Mouse (Mus musculus) frontal cortex, postnatal 14 days (tissue): ENCODE results near the gene Cat.

Source experiments
- DNase-seq, 2 experiments: peaks; one replicate each; pipeline ENCODE4 v3.0.0; 2022; ENCODE audit warnings: low spot score in 2 of 2

Cat gene

DNA sequence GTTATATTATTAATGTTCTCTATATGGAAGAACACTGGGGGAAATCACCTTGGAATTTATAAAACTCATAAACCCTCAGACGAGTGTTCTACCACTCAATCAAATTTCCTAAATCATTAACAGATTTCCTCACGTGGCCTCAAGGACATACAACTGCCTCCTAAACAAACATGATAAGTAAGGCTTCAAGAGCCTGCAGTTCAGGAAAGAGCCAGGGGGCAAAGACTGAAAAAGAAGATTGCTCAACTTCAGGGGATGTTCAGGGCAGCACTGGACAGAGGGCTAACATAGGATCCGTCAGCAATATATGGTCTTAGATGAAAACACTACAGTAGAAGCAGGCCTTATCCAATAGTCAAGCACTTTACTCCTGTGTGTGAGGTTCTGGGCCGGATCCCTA, 7.5 kb downstream of the Cat start:
- no peak for DNase-seq

DNA sequence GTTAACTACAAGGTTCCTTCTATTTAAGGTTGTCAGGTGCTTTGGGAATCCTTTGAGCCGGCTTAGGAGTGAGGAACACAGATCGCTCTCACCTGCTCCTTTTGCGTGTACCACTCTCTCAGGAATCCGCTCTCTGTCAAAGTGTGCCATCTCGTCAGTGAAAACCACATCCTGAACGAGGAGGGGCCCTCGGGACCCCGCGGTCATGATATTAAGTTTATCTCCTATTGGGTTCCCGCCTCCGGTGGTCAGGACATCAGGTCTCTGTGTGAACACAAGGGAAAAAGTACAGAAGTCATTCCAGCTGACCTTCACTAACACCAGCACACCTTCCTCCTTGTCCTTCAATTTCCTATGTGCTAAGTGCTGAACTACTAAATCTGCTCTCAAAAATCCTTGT, 8.3 kb downstream of the Cat start:
- no peak for DNase-seq

DNA sequence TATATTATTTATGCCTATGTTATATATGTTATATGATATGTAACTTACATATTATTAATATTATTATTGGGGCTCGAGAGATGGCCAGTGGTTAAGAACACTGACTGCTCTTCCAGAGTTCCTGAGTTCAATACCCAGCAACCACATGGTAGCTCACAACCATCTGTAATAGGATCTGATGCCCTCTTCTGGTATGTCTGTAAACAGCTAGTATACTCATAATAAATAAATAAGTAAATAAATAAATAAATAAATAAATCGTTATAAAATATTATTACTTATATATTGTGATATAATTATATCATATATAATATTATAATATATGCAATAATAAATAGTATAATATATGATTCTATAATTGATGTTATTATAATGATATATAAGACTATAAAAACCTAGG, 8.8 kb downstream of the Cat start:
- no peak for DNase-seq

DNA sequence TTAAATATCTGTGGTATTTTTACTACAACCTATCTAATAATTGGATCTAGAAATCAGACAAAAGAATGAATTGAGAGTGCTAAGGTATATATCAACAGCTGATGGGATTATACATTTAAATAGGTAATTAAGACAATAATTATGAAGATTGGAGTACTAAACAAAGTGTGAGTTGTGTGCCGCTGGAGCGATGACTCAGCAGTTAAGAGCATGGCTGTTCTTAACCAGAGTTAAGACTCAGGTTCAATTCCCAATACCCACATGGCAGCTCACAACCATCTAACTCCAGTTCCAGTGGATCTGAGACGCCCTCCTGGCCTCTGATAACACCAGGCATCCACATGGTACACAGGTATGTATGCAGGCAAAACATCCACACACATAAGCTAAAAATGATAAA, 11.6 kb downstream of the Cat start:
- DNase-seq = no peak

DNA sequence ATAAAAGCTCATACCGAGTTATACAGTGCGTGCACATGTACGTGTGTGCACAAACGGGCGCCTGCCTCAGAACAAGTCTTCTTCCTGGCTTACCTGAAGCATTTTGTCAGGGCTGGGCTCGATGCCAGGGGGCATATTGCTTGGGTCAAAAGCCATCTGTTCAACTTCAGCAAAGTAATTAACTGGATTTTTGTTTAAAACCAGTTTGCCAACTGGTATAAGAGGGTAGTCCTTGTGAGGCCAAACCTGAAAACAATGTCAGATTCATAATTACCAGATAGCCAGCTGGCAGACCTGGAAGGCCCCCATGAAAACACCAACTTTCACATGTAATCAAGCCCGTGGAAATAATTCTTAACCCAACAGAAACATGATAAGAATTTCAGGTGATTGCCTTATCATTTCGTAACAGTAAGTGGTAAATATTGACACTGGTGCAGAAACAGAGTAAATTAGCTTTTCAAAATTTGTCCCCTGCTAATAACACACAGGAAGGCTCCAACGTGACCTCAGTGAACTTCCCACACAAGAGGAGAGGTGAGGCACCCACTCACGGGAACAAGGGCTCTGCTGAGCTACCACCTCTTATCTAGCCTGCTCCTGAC, 17.9 kb downstream of the Cat start:
- no peak for DNase-seq

DNA sequence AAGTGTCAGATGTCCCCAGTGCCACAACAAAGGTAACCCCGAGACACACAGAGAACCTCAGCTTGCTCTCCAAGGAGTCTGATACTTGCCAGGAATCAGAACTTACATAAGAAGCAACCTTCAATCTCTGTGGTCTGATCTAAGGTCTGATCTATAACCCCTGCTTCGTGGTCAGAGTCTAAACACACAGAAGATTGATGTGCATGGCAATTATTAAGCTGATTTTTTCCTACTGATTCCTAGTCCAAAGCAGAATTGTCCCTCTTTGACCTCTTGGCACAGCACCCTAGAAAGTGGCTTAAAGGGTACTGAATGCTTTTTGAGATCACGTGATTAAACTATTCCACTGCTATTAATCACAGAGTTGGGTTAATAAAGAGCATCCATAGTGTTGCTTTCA, 18.7 kb downstream of the Cat start:
- no peak for DNase-seq

DNA sequence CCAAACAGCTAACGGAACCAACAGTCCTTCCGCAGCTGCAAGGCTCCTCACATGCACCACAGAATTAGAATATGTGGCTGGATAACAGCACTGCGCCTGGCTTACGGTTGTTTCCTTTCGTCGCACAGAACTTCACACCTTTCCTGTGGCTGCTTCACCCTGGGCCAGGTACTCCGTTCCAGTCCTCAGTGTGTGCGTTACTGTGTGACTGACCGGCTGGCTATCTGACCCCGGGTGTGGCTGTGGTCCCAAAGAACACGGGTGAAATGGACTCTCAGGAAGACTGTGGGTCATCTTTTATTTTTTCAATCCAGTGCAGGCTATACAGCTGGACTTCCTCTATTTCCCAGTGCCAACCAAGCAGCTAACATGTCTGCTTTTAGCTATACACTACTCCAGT, 19.5 kb downstream of the Cat start:
- no peak for DNase-seq

DNA sequence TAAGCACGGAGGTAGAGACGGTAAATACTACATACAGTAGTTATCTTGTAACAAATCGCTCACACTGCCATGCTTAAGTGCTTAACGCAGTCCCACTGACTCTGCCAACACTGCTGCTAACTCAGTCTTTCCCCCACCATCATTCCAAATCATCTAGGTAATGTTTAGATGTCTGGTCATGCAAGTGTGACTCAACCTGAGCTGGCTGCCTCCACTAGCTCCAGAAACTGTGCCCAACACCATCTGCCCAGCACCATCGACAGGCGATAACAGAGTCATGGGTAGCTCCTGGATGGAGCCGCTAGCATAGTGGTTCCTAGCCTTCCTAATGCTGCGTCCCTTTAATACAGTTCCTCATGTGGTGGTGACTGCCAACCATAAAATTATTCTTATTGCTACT, 20.4 kb downstream of the Cat start:
- DNase-seq = no peak

DNA sequence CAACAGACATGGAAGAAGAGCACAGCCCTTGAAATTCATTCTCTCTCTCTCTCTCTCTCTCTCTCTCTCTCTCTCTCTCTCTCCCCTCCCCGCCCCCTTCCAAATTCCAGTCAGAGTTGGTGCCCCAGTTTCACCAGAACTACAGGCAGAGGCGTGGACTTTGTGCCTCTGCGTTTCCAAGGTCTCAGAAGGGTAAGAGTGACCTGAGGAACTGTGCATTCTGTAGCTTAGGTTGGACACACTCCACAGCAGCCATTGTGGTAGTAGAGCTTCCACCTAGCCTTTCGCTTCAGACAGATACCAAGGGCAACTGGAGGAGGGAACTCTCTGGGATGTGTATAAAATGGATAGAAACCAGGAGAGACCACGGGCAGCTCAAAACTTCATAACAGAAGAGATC, 22.2 kb downstream of the Cat start:
- DNase-seq = no peak

DNA sequence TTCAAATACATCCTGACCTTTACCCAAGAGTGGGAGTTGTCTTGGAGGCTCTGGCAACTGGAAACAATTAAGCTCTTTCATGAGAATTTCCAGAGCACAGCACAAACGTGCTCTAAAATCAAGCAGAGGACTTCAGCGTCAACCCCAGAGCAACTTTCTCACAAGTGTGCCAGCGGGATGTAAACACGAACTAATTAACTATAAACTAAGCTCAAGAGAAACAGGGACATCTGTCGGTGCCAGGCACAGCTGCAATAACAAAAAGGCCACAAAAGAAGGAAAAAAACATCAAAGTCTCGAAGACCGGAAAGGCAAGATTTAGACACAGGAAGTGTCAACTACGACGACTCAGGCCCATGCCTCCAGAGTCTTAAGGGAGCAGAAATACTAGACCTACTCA, 23.2 kb downstream of the Cat start:
- DNase-seq = no peak

DNA sequence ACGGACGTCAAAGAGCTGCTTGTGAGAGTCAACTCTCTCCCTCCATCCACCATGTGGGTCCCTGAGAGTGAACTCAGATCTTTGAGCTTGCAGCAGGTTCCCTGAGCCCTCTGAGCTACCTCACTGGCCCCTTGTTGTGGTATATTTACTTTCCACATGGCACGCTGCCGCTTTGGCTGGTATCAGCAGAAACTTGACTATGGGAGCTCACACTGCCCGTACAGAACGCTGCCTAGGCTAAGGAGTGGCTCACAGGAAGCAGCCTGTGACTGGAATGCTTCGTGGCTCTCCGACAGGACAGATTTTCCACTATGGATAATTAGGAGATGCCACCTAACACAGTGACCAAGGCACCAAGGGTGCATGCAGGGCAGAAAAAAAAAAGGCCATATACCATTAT, 23.8 kb downstream of the Cat start:
- DNase-seq = no peak

DNA sequence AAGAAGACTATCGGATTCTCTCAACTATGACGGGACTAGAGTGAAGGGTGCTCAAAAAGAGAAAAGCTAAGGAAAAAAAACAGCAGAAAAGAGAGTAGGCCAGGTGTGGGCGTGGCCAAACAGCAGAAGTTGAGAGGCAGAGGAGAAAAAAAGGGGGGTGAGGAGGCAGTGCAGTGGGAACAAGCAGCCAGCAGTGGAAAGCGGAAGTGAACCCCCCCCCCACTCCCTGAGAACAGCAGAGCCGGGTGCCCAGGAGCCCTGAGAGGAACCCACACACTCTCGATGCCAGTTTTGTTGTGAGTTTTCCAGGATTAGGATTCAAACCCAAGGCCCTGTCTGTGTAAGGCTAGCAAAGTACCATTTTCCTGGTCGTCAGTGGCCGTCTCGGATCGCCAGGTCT, 25.9 kb downstream of the Cat start:
- DNase-seq = no peak

DNA sequence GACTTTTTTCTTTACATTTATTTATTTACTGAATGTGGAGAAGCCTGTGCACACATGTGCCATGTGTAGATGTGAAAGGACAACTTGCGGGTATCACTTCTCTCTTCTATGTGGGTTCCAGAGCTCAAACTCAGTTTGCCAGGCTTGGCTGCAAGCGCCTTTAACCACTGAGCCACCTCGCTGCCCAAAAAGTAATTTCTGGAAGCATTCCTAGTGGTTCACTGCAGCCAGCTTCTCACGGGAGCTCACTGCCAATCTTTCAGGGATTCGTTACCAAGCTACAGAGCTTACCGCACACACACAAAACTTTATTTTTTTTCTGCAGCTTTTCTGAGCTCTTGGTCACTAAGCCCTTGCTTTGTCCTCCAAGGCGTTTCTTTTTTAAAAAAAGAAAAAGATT, 27.3 kb downstream of the Cat start:
- no peak for DNase-seq

DNA sequence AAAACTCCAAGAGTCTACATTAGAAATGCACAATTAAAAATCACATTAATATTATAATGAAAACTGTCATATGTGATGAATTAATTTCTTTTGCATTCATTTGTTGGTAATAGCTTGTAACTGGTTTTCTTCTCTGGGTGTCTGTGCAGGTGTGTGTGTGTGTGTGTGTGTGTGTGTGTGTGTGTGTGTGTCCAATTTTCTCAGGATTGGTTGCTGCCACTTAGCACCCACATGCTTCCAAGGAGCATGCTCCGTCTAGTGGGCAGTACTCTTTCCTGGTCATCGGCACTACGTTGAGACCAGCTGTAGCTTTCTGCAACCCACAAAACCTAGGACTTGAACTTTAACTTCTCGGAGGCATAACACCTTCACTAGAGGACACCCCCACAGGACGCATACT, 27.9 kb downstream of the Cat start:
- no peak for DNase-seq

DNA sequence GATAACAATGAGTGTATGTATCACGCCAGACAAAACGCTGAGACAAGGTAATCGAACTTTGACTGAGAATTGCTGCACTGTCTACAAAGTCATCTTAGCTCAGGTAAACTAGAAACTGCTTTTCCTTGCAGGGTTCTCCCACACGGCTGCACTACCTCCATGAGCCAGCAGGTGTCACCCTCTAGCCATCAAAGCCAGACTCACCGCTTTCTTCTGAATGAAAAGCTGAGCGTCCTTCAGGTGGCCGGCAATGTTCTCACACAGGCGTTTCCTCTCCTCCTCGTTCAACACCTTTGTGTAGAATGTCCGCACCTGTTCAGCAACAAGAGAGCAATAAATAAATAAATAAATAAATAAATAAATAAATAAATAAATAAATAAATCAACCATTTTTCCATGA, 28.3 kb downstream of the Cat start:
- DNase-seq = peak; percentile 71 to 86

DNA sequence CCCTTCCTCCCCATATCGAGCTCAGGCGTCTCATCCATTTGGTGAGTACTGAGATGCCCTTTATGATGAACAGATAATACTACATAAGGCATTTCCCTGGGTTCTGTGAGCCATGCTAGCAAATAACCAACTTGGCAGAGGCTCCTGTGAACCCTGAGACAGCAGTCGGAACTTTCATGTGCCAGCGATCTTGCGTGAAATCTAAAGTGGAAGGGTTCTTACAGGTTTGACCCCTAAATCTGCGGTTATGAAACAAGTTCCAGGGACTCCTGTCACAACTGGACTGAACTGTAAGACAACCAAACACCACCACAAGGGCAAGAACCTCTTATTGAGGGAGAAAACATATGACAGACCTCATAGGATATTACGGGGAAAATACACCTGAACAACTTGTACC, 29.2 kb downstream of the Cat start:
- no peak for DNase-seq

DNA sequence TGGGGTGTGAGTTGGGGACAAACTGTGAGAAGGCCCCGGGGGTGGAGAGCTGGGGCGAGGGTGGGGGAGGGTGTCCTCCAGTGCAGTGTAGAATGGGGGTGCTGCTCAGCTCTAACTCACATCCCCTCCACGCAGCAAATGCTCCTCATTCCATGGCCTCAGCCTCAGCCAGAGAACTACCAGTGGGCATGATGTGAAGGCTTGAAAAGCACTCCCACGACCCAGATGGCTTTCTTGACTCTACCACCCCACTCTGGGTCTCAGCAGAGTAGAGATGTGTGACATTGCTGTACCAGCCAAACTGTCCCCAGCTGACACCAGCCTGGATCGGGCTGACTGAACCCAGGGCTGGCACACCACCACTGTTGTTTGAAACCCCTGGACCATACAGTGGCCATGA, 32.4 kb downstream of the Cat start:
- DNase-seq = no peak

DNA sequence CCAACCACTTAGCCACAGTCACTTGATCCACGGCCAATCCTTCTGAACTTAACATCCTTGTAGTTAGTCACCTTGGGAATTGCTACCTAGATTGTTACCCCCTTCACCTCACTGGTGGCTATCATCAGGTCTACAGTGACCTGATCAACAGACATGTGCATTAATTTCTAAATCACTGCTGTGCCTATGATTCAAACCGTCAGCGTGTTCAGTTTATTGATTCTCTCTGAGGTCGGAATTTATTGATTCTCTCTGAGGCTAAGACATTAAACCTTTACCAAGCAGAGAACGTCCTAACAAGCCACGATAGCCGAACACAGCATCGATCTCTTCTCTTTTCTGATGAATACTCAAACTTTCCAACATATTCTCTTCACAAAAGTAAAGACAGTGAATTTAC, 34.7 kb downstream of the Cat start:
- no peak for DNase-seq

DNA sequence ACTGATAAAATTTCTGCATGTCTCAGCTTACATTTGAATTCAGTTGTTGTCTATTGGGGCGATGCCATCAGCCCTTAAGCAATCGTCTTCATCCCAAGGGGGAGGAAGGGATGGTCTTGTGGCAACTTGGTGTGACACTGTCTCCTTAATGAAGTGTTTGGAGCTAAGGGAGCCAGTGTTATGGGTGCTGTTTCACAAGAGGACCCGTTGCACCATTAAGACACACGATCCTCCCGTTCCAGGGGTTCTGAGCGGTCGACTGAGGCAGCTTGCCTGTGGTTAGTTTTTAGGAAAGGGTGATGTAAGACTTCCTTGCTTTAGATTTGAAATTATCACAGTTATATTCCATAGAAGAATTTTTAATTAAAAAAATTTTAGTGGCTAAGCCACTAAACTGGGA, 35.1 kb downstream of the Cat start:
- DNase-seq = no peak

DNA sequence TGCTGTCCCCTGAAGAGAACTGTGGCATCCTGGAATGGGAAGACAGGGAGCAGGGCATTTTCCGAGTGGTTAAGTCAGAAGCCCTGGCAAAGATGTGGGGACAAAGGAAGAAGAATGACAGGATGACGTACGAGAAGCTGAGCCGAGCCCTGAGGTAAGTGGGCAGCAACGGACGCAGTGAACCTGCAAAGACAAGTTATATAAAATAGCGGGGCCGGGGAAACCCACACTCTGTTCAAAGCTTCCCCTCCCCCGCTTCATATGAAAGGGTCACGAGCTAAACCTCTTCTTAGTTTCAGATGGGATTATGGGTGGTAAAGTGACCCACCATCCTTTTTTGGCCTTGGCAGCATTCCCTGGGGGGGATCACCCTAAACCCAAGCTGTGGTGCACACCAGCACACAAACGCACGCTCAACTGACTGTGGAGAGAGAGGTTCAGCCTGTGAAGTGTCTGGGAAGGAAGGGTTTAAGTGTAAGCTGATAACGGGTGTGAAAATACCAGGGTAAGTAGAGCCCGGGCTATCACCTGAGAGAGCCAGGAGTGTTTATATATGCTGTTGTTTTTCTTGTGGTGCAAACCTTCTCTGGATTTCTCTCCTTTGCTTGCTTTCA, 35.9 kb downstream of the Cat start:
- no peak for DNase-seq

DNA sequence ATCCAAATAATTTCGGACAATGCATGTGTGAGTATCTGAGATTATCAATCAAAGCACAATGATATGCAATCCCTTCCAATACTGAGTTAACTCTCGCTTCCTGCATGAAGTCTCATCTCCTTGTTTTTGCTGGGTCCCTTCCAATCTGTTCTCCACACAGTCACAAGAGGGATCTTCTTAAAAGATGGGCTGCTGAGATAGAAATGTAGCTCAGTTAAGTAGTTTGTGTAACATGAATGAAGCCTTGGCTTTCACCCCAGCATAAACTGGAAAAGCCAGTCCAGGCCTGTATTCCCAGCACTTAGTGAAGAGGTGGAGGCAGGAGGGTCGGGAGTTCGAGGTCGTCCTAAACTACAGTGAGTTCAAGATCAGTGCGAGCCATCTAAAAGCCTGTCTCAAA, 38.6 kb downstream of the Cat start:
- no peak for DNase-seq

DNA sequence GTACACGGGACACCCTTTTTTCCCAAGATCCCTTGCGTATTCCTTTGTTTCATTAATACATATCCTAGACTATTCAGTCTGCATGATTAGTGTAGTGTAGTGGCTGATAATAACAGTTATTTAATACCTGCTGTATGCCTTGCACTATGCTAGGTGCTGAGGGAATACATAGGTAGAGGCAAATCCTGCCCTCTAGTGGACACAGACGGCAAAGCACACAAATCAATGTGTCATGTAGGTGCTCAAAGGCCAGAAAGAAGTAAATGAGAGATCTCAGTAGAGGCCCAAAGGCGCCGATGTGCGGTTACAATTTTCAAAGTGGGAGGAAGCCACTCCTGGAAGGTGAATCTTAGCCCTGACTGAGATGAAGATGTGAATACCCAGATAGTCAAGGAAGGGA, 39.2 kb downstream of the Cat start:
- DNase-seq = peak in 1 of 2 experiments; percentile 46

DNA sequence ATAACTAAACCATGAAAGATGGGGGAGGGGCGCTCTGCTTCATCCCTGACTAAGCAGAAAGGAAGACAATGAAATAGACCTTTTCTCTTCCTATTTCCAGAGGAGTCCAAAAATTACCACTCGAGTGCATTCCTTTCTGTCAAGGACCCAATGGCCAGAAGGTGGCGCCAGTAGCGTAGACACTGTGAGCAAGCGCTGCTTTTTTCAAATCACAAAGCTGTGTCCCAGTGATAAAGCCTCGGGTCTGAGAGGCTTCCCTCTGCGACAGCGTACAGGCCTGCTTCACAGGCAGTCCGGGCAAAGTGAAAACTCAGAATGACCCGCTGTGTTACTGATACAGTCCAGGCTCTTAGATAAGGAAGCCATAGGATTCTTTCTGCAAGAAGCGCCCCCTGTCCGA, 45.2 kb downstream of the Cat start:
- DNase-seq = peak; percentile 61 to 80

DNA sequence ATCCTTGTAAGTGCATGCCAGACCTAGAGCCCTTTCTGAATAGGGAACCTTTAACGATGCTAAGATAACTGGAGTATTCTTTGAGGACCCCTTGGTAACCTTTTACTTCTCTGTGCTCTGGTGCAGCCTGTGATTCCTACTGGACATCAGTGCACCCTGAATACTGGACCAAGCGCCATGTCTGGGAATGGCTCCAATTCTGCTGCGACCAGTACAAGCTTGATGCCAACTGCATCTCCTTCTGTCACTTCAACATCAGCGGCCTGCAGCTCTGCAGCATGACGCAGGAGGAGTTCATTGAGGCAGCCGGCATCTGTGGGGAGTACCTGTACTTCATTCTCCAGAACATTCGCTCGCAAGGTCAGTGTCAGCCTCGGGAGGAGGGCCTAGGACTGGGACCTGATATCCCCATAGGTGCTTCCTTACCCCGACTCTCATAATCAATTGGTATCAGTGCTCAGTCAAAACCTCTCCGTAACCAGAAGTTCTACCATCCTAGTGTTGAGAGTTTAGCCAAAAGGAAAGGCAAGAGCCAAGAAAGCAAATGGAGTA, 45.8 kb downstream of the Cat start:
- no peak for DNase-seq
